Mouse (Mus musculus) limb, embryonic 14.5 days (tissue): ENCODE results near the gene Fbxo27. TPM values are rescaled to one million over a fixed set of nuclear protein-coding genes. Genes with fewer than 3 reads are reported as not detected.
"Not testable (repeated sequence)": the region's sequence is repeated elsewhere in the genome, so short reads cannot be mapped to it uniquely, and the experiment has no call there.

Experiments
- ATAC-seq: fragments of 200-750 bp; cut with Nextera tagmentation; 2 replicates; pipeline ENCODE4 v1.8.0; 2017; ENCODE audit warnings: low read depth, moderate number of reproducible peaks, moderate TSS enrichment; ENCODE audit not compliant: low FRiP score
- DNase-seq: peaks from one replicate; pipeline ENCODE4 v3.0.0-alpha.2; 2015; ENCODE audit warnings: low spot score
- H3K27ac ChIP-seq: fragments of 300-500 bp; sonication (generic); replicated peaks from 2 replicates; pipeline ENCODE4 v1.5.1; 2014; ENCODE audit warnings: low read depth, mild to moderate bottlenecking, low read length, moderate library complexity, mixed read lengths
- H3K27me3 ChIP-seq: fragments of 300-500 bp; sonication (generic); 2 replicates; pipeline ENCODE4 v1.6.1; 2014; ENCODE audit warnings: low read length, mixed read lengths; ENCODE audit not compliant: control insufficient read depth, insufficient read depth
- H3K36me3 ChIP-seq: fragments of 300-500 bp; sonication (generic); 2 replicates; pipeline ENCODE4 v1.6.1; 2014; ENCODE audit warnings: mild to moderate bottlenecking, low read length, moderate library complexity, mixed read lengths; ENCODE audit not compliant: control insufficient read depth, insufficient read depth
- H3K4me1 ChIP-seq: fragments of 300-500 bp; sonication (generic); 2 replicates; pipeline ENCODE4 v1.6.1; 2014; ENCODE audit warnings: antibody characterized with exemption, low read length, mixed read lengths; ENCODE audit not compliant: control insufficient read depth, insufficient read depth
- H3K4me2 ChIP-seq: fragments of 300-500 bp; sonication (generic); replicated peaks from 2 replicates; pipeline ENCODE4 v1.6.1; 2014; ENCODE audit warnings: low read depth, mild to moderate bottlenecking, low read length, moderate library complexity; ENCODE audit not compliant: severe bottlenecking
- H3K4me3 ChIP-seq: fragments of 300-500 bp; sonication (generic); replicated peaks from 2 replicates; pipeline ENCODE4 v1.5.1; 2014; ENCODE audit warnings: low read length
- H3K9ac ChIP-seq: fragments of 300-500 bp; sonication (generic); 2 replicates; pipeline ENCODE4 v1.6.1; 2014; ENCODE audit warnings: mild to moderate bottlenecking, low read depth, low read length, moderate library complexity; ENCODE audit not compliant: severe bottlenecking
- H3K9me3 ChIP-seq: fragments of 300-500 bp; sonication (generic); 2 replicates; pipeline ENCODE4 v1.6.1; 2016; ENCODE audit warnings: low read length; ENCODE audit not compliant: control insufficient read depth
- POLR2A ChIP-seq: fragments of 200-500 bp; IDR thresholded peaks from 2 replicates; pipeline ENCODE4 v1.8.0; 2012; ENCODE audit warnings: inconsistent platforms, mild to moderate bottlenecking, moderate library complexity, borderline replicate concordance; ENCODE audit not compliant: insufficient read depth, insufficient read length; ENCODE audit errors: extremely low read depth
- WGBS: fragments of 180-500 bp; shearing (Covaris S2); extraction: QIAGEN DNeasy Blood & Tissue Kit; methylation state at CpG from one replicate; pipeline ENCODE4 v1.1.7; 2014; 5-methylcytosine and 5-hydroxymethylcytosine counted together
- polyA plus RNA-seq, 2 experiments: library from polyadenylated mRNA; depleted of rRNA in 1 of 2; stranded (reverse) in 1 of 2; unstranded in 1 of 2; fragments of >200 nt; fragmentation: Nextera tagmentation in 1 of 2; extraction: Ambion mirVana in 1 of 2; gene quantifications; 2 replicates each; pipeline versions ENCODE4 v1.2.1 to v1.2.3; 2012 to 2014

The Fbxo27 gene
- polyA plus RNA-seq, 2 experiments, result 7.4 to 19.5 TPM

DNA sequence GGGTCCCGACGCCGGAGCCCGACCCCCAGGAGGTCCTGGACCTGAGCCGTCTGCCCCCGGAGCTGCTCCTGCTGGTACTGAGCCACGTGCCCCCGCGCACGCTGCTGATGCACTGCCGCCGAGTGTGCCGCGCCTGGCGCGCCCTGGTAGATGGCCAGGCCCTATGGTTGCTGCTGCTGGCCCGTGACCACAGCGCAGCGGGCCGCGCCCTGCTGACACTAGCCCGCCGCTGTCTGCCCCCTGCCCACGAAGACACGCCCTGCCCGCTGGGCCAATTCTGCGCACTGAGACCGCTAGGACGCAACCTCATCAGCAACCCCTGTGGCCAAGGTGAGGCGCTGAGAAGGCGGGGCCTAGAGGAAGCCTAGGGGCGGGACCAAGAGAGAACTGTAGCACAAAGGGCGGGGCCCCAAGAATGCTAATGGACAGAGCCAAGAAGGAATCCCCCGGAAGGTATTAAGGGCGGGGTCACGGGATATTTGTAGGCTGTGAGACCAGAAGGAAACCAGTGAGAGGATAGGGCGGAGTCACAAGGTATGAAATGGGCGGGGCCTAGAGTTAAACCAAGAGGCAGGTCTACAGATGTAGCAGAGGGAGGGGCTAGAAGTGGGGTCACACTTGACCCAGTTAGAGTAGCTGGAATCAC, 795 bp downstream of the Fbxo27 start:
- Histone ChIP-seq H3K4me2 (peak overlapping the region; percentile 68), H3K4me1 (peaks cover 3% of the 10 kb centered on the region; the same call in 1 of the 2 replicates), H3K27me3 (no peaks in the 10 kb centered on the region), H3K27ac (no peak overlapping the region), H3K36me3 (no peaks in the 10 kb centered on the region), H3K9me3 (no peaks in the 10 kb centered on the region), H3K9ac (peak overlapping the region; percentile 53), H3K4me3 (peak overlapping the region; percentile 44)
- ATAC-seq (peak; percentile 75), DNase-seq (peak; percentile 86)
- 0 out of 2 replicates have a peak, but pooled peaks have one; percentile 42 for TF ChIP-seq POLR2A
- WGBS, result 1% methylated on average over 30 of the region's 38 CpGs

DNA sequence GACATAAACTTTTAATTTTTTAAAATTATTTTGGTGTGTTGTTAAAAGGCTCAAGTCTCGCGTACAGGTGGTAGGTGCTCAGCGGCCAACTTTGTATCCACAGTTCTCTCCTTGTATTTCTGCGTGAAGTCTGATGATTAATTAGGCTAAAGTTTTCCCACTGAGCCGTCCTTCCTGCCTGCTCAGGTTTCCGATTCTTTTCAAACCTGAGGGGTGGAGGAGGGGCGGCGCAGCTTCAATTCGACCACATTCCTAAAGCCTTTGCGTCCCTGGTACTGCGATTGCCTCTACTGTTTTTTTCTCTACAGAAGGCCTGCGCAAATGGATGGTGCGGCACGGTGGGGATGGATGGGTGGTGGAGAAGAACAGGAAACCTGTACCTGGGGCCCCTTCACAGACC, 1.8 kb downstream of the Fbxo27 start:
- Histone ChIP-seq H3K4me2 (peak overlapping the region; percentile 18), H3K4me3 (no peak overlapping the region), H3K9ac (no peak overlapping the region), H3K4me1 (peaks cover 3% of the 10 kb centered on the region; the same call in 1 of the 2 replicates), H3K36me3 (no peaks in the 10 kb centered on the region), H3K9me3 (no peaks in the 10 kb centered on the region), H3K27me3 (no peaks in the 10 kb centered on the region), H3K27ac (no peak overlapping the region)
- WGBS, result 5% methylated on average over 14 of the region's 14 CpGs
- DNase-seq (no peak), ATAC-seq (no peak)
- TF ChIP-seq POLR2A, result no peak

DNA sequence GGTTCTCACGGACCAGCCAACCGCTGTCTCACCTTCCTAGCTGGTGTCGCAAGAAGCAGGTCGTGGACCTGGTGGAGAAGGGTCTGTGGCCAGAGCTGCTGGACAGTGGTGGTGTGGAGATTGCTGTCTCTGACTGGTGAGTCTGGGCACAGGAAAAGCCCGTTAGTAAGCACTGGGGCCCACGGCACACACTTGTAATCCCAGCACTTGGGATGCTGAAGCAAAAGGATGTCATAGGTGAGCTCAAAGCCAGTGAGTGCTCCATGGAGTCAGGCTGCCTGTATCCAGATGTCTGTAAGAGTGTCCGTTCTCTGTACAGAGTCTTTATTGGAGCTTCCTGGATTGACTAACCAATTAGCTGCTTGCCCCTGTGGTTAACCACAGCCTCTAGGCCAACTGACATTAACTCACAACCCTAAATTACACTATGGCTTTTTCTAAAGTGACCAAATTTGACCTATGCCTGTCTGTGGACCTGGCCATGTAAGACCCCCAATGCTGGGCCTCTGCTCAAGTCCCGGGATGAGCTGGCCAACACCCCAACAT, 2.4 kb downstream of the Fbxo27 start:
- Histone ChIP-seq H3K4me1 (peaks cover 3% of the 10 kb centered on the region; the same call in 1 of the 2 replicates), H3K4me3 (no peak overlapping the region), H3K9me3 (no peaks in the 10 kb centered on the region), H3K4me2 (0 out of 2 replicates have a peak overlapping the region, but pooled peaks have one; percentile 18), H3K9ac (no peak overlapping the region), H3K27ac (no peak overlapping the region), H3K27me3 (no peaks in the 10 kb centered on the region), H3K36me3 (no peaks in the 10 kb centered on the region)
- 43% methylated on average over 8 of the region's 8 CpGs for WGBS
- DNase-seq (no peak), ATAC-seq (no peak)
- TF ChIP-seq POLR2A, result no peak

DNA sequence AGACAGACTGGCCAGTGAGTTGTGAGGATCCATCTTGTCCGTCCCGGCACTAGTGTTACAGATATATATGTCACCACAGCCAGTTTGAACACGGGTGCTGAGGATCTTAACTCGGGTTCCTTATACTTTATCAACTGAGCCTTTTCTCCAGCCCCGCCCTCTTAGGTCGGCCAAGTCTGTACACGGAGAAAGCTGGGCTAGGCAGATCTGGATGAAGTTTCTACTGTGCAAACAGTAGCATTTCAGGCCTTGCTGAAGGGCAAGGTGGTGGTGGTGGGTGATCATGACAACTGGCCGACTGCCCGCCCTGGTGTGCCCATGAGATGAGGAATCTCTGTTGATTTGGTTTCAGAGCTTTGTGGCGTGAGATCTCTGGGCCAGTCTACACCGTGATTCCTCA, 4.6 kb downstream of the Fbxo27 start:
- no peaks in the 10 kb centered on the region for H3K36me3 ChIP-seq
- DNase-seq, result no peak
- WGBS, result 93% methylated on average over 11 of the region's 11 CpGs
- no peaks in the 10 kb centered on the region; the same call in 1 of the 2 replicates for H3K9me3 ChIP-seq
- no peak for TF ChIP-seq POLR2A
- no peak overlapping the region for H3K4me2 ChIP-seq
- no peaks in the 10 kb centered on the region for H3K27me3 ChIP-seq
- peaks cover 3% of the 10 kb centered on the region; the same call in 1 of the 2 replicates for H3K4me1 ChIP-seq
- H3K4me3 ChIP-seq, result no peak overlapping the region
- H3K27ac ChIP-seq, result no peak overlapping the region
- no peak for ATAC-seq
- no peak overlapping the region for H3K9ac ChIP-seq

DNA sequence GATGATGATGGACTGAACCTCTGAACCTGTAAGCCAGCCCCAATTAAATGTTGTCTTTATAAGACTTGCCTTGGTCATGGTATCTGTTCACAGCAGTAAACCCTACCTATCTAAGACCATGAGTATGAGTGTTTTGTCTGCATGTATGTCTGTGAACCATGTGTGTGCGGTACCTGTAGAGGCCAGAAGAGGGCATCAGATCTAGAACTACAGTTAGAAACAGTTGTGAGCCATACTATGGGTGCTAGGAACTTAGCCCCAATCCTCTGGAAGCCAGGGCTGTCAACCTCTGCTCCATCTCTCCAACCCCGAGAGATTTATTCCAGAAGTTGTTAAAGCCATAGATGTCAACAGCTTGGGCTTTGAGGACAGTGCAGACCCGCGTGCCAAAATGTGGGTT, 7.6 kb downstream of the Fbxo27 start:
- ATAC-seq (no peak), DNase-seq (no peak)
- TF ChIP-seq POLR2A, result no peak
- Histone ChIP-seq H3K9ac (no peak overlapping the region), H3K4me2 (no peak overlapping the region), H3K9me3 (no peaks in the 10 kb centered on the region; the same call in 1 of the 2 replicates), H3K4me1 (no peaks in the 10 kb centered on the region), H3K27ac (no peak overlapping the region), H3K4me3 (no peak overlapping the region), H3K27me3 (no peaks in the 10 kb centered on the region), H3K36me3 (no peaks in the 10 kb centered on the region)
- WGBS, result 95% methylated on average over 4 of the region's 4 CpGs

DNA sequence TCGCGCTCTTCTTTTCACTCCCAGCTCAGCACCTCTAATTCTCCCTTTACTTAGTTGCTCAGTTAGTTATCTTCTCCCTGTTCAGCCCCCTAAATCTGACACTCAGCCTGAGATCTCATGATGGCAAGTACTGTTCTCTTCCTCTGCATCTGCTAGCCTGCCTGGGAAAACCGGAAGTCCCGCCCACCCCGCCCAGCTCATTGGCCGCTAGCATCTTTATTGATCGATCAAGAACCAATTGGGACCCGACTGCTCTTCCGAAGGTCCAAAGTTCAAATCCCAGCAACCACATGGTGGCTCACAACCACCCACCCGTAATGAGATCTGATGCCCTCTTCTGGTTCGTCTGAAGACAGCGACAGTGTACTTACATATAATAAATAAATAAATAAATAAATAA, 8.7 kb downstream of the Fbxo27 start:
- 96% methylated on average over 12 of the region's 12 CpGs for WGBS
- H3K9ac ChIP-seq, H3K4me1 ChIP-seq, H3K9me3 ChIP-seq, H3K4me2 ChIP-seq, H3K36me3 ChIP-seq, H3K4me3 ChIP-seq, ATAC-seq, DNase-seq, H3K27me3 ChIP-seq, H3K27ac ChIP-seq: not testable (repeated sequence)
